Comparison of ENCODE assay signal across 11 mouse cellular contexts in genomic region chr7:92457791-92458190, GRCm38 (mm10).
DNase-seq lines count a peak whose midpoint lies in the region; ATAC-seq and TF ChIP-seq lines count a peak whose summit lies in the region.
"Had no signal": no experiment of that assay in that cellular context is flagged by ENCODE, and none has a peak within 500 bp of the region (broad histone marks: within the 10 kb centered on the region; RNA-seq: fewer than 3 reads in every experiment).

No protein-coding gene starts in this region.

- ATAC-seq in forebrain, embryonic 11.5 days (replicated peaks; ENCODE audit: low FRiP score) = no peak
- ATAC-seq: forebrain, embryonic 13.5 days had no signal

- H3K4me2 ChIP-seq in forebrain, embryonic 11.5 days (ENCODE audit: low read depth, low read length, severe bottlenecking) = no peak overlapping the region
- H3K4me2 ChIP-seq: forebrain, embryonic 13.5 days; neural tube, embryonic 13.5 days had no signal

- no peak for TF ChIP-seq POLR2A in lung, adult 2 months (IDR thresholded peaks at IDR 0.05; ENCODE audit: borderline replicate concordance, extremely low read depth, low read depth, low read length)

- H3K27me3 ChIP-seq in forebrain, embryonic 11.5 days (ENCODE audit: control insufficient read depth, insufficient read depth, low read length) = no peaks in the 10 kb centered on the region
- H3K27me3 ChIP-seq: forebrain, embryonic 13.5 days; neural tube, embryonic 13.5 days had no signal

- H3K9ac ChIP-seq in forebrain, embryonic 11.5 days (ENCODE audit: low read length) = no peak overlapping the region
- H3K9ac ChIP-seq: forebrain, embryonic 13.5 days; neural tube, embryonic 13.5 days had no signal

- H3K36me3 ChIP-seq in forebrain, embryonic 11.5 days (ENCODE audit: control insufficient read depth, insufficient read depth, low read length) = no peaks in the 10 kb centered on the region
- H3K36me3 ChIP-seq: neural tube, embryonic 13.5 days had no signal

- no peak overlapping the region for H3K4me3 ChIP-seq in lung, adult 2 months (replicated peaks; ENCODE audit: extremely low read depth, low read depth, low read length)
- no peak overlapping the region for H3K4me3 ChIP-seq in forebrain, embryonic 11.5 days (ENCODE audit: low read depth, low read length)
- H3K4me3 ChIP-seq: forebrain, embryonic 13.5 days; neural tube, embryonic 13.5 days had no signal

- H3K4me1 ChIP-seq in lung, adult 2 months (ENCODE audit: control insufficient read depth, insufficient read depth, low read length) = no peaks in the 10 kb centered on the region
- no peaks in the 10 kb centered on the region for H3K4me1 ChIP-seq in forebrain, embryonic 11.5 days (replicated peaks; ENCODE audit: control insufficient read depth, insufficient read depth, low read length)
- H3K4me1 ChIP-seq: forebrain, embryonic 13.5 days; neural tube, embryonic 13.5 days had no signal

- TF ChIP-seq CTCF in lung, adult 2 months (IDR thresholded peaks at IDR 0.05; ENCODE audit: insufficient read depth, low read length) = no peak

- WGBS in lung, adult 2 months = 17% methylated on average over 4 of the region's 4 CpGs
- 44% methylated on average over 4 of the region's 4 CpGs for WGBS in forebrain, embryonic 11.5 days

- DNase-seq in lung, postnatal 36 days = peak; percentile 2
- DNase-seq in lung, adult 2 months = no peak
- peak; percentile 76 for DNase-seq in fat pad, adult 2 months (ENCODE audit: extremely low read depth, low read depth, low spot score)
- DNase-seq in heart, postnatal 14 days = peak; percentile 29 to 50
- peak; percentile 3 for DNase-seq in urinary bladder, postnatal 25 days (ENCODE audit: low spot score)
- DNase-seq in forebrain, embryonic 11.5 days (ENCODE audit: low spot score) = no peak
- no peak for DNase-seq in left cerebral cortex, postnatal 10 days (ENCODE audit: extremely low spot score in 1 of 2, low spot score in 2 of 2)
- no peak for DNase-seq in spleen, postnatal 10 days (ENCODE audit: low spot score in 2 of 2)
- DNase-seq: lung, postnatal 14 days had no signal

- intact Hi-C loops in heart, postnatal 14 days (cut with DNase I) = no loop called here
- intact Hi-C loops in left cerebral cortex, postnatal 10 days (cut with DNase I) = no loop called here

- no peak overlapping the region for H3K27ac ChIP-seq in forebrain, embryonic 11.5 days (ENCODE audit: low read depth, low read length)
- H3K27ac ChIP-seq: forebrain, embryonic 13.5 days; neural tube, embryonic 13.5 days had no signal

- no peaks in the 10 kb centered on the region for H3K9me3 ChIP-seq in forebrain, embryonic 11.5 days (ENCODE audit: control insufficient read depth, low read length)
- H3K9me3 ChIP-seq: forebrain, embryonic 13.5 days; neural tube, embryonic 13.5 days had no signal

Comparison
In these comparisons a context has a peak if more than half of its experiments do, and no peak if none do; other contexts are left out.
1. DNase-seq: peak in lung, postnatal 36 days (single experiment), fat pad, adult 2 months (single experiment), heart, postnatal 14 days (2 of 2) and urinary bladder, postnatal 25 days (single experiment); none in lung, adult 2 months (single experiment), forebrain, embryonic 11.5 days (single experiment), left cerebral cortex, postnatal 10 days (0 of 2) and spleen, postnatal 10 days (0 of 2).